Mouse (Mus musculus) lung, embryonic 16.5 days (tissue): ENCODE results near the gene Dock3. TPM values are rescaled to one million over a fixed set of nuclear protein-coding genes. Genes with fewer than 3 reads are reported as not detected.
A peak's percentile ranks its signal among the peaks of the same experiment; 100 is the strongest.

Experiments used
- ATAC-seq: fragments of 200-750 bp; cut with Nextera tagmentation; 2 replicates; pipeline ENCODE4 v1.8.0; 2017; ENCODE audit warnings: low read depth, mild to moderate bottlenecking, moderate library complexity
- H3K27ac ChIP-seq: fragments of 300-500 bp; sonication (generic); 2 replicates; pipeline ENCODE4 v1.5.1; 2014; ENCODE audit warnings: mild to moderate bottlenecking, control low read depth, low read length
- H3K27me3 ChIP-seq: fragments of 300-500 bp; sonication (generic); 2 replicates; pipeline ENCODE4 v1.6.1; 2014; ENCODE audit warnings: low read depth, low read length, mixed read lengths; ENCODE audit not compliant: control insufficient read depth, insufficient read depth
- H3K36me3 ChIP-seq: fragments of 300-500 bp; sonication (generic); 2 replicates; pipeline ENCODE4 v1.6.1; 2014; ENCODE audit warnings: low read length; ENCODE audit not compliant: control insufficient read depth, insufficient read depth
- H3K4me1 ChIP-seq: fragments of 300-500 bp; sonication (generic); replicated peaks from 2 replicates; pipeline ENCODE4 v1.6.1; 2014; ENCODE audit warnings: low read length, mixed read lengths; ENCODE audit not compliant: control insufficient read depth, insufficient read depth
- H3K4me2 ChIP-seq: fragments of 300-500 bp; sonication (generic); 2 replicates; pipeline ENCODE4 v1.6.1; 2014; ENCODE audit warnings: low read depth, low read length, control low read depth
- H3K4me3 ChIP-seq: fragments of 300-500 bp; sonication (generic); 2 replicates; pipeline ENCODE4 v1.5.1; 2014; ENCODE audit warnings: mild to moderate bottlenecking, low read length, control low read depth
- H3K9ac ChIP-seq: fragments of 300-500 bp; sonication (generic); 2 replicates; pipeline ENCODE4 v1.6.1; 2014; ENCODE audit warnings: low read length, control low read depth
- H3K9me3 ChIP-seq: fragments of 300-500 bp; sonication (generic); 2 replicates; pipeline ENCODE4 v1.6.1; 2016; ENCODE audit warnings: low read length; ENCODE audit not compliant: control insufficient read depth
- WGBS: fragments of 180-500 bp; shearing (Covaris S2); extraction: QIAGEN DNeasy Blood & Tissue Kit; methylation state at CpG from one replicate; pipeline ENCODE4 v1.1.7; 2014; 5-methylcytosine and 5-hydroxymethylcytosine counted together
- polyA plus RNA-seq: library from polyadenylated mRNA; unstranded; fragments of >200 nt; fragmentation: Nextera tagmentation; extraction: Ambion mirVana; gene quantifications from 2 replicates; pipeline ENCODE4 v1.2.1, GENCODE M21; 2015

The Dock3 gene
- polyA plus RNA-seq = 0.19 and 0.23 TPM in 2 replicates

- Histone ChIP-seq H3K9ac (peak within 1 kb of the TSS; percentile 45), H3K27ac (no peak within 1 kb of the TSS), H3K4me3 (peak within 1 kb of the TSS; percentile 55), H3K36me3 (no peaks in the 10 kb centered on the region), H3K27me3 (peaks cover 80% of the 10 kb centered on the region), H3K9me3 (no peaks in the 10 kb centered on the region), H3K4me2 (peak within 1 kb of the TSS; percentile 98), H3K4me1 (peaks cover 7% of the 10 kb centered on the region)
- WGBS = under 1% methylated on average over 51 of the region's 87 CpGs
- ATAC-seq = peak; percentile 95
Measured at GRCm38 (mm10) chr9:107231539-107232139, at the start of gene Dock3. Gene Dock3, minus strand, starts transcription at chr9:107231909.

GRCm38 (mm10) chr9:107280322-107281027 lies 48.8 kb upstream of the Dock3 start:
- Histone ChIP-seq H3K4me1 (peaks cover 21% of the 10 kb centered on the region), H3K36me3 (no peaks in the 10 kb centered on the region), H3K9me3 (no peaks in the 10 kb centered on the region), H3K27me3 (no peaks in the 10 kb centered on the region), H3K9ac (peak overlapping the region; percentile 25), H3K4me2 (peak overlapping the region; percentile 34), H3K4me3 (no peak overlapping the region), H3K27ac (peak overlapping the region; percentile 91)
- 49% methylated on average over 13 of the region's 13 CpGs for whole genome bisulfite sequencing
- ATAC-seq = 0 out of 2 replicates have a peak, but pooled peaks have one; percentile 3

GRCm38 (mm10) chr9:107279378-107280321 lies 47.9 kb upstream of the Dock3 start:
- peak; percentile 64 for ATAC-seq
- Histone ChIP-seq H3K9ac (peak overlapping the region; percentile 25), H3K36me3 (no peaks in the 10 kb centered on the region), H3K4me2 (peak overlapping the region; percentile 34), H3K4me1 (peaks cover 18% of the 10 kb centered on the region), H3K27ac (peak overlapping the region; percentile 91), H3K4me3 (no peak overlapping the region), H3K27me3 (no peaks in the 10 kb centered on the region), H3K9me3 (no peaks in the 10 kb centered on the region)
- WGBS = 22% methylated on average over 16 of the region's 16 CpGs

GRCm38 (mm10) chr9:107278527-107279377 lies 47.0 kb upstream of the Dock3 start:
- Histone ChIP-seq H3K4me1 (peaks cover 18% of the 10 kb centered on the region), H3K9me3 (no peaks in the 10 kb centered on the region), H3K4me2 (peak overlapping the region; percentile 24; the same call in 1 of the 2 replicates), H3K4me3 (no peak overlapping the region), H3K27me3 (no peaks in the 10 kb centered on the region), H3K36me3 (no peaks in the 10 kb centered on the region), H3K9ac (no peak overlapping the region), H3K27ac (peak overlapping the region; percentile 91)
- peak; percentile 83 for ATAC-seq
- WGBS = 35% methylated on average over 8 of the region's 8 CpGs

GRCm38 (mm10) chr9:107278126-107278525 lies 46.4 kb upstream of the Dock3 start:
- Histone ChIP-seq H3K9ac (no peak overlapping the region), H3K36me3 (no peaks in the 10 kb centered on the region)
- WGBS = 49% methylated on average over 4 of the region's 4 CpGs

GRCm38 (mm10) chr9:107277603-107278002 lies 45.9 kb upstream of the Dock3 start:
- H3K9ac ChIP-seq = no peak overlapping the region
- peaks cover 18% of the 10 kb centered on the region for H3K4me1 ChIP-seq
- no peaks in the 10 kb centered on the region for H3K27me3 ChIP-seq
- no peaks in the 10 kb centered on the region for H3K36me3 ChIP-seq
- WGBS = 78% methylated on average over 7 of the region's 7 CpGs
- no peak overlapping the region for H3K27ac ChIP-seq
- ATAC-seq = no peak
- H3K4me2 ChIP-seq = no peak overlapping the region
- H3K4me3 ChIP-seq = no peak overlapping the region
- H3K9me3 ChIP-seq = no peaks in the 10 kb centered on the region

More at GRCm38 (mm10) chr9:107278126-107278525, 46.4 kb upstream of the Dock3 start:
- Histone ChIP-seq H3K27me3 (no peaks in the 10 kb centered on the region), H3K4me3 (no peak overlapping the region), H3K4me2 (no peak overlapping the region), H3K4me1 (peaks cover 18% of the 10 kb centered on the region), H3K27ac (no peak overlapping the region), H3K9me3 (no peaks in the 10 kb centered on the region)
- no peak for ATAC-seq

GRCm38 (mm10) chr9:107275710-107276109 lies 44.0 kb upstream of the Dock3 start:
- H3K27me3 ChIP-seq = no peaks in the 10 kb centered on the region
- peaks cover 18% of the 10 kb centered on the region for H3K4me1 ChIP-seq
- no peaks in the 10 kb centered on the region for H3K9me3 ChIP-seq
- 79% methylated on average over 5 of the region's 5 CpGs for WGBS
- ATAC-seq = no peak
- no peaks in the 10 kb centered on the region for H3K36me3 ChIP-seq
- no peak overlapping the region for H3K27ac ChIP-seq
- H3K4me2 ChIP-seq = no peak overlapping the region
- H3K4me3 ChIP-seq = no peak overlapping the region
- H3K9ac ChIP-seq = no peak overlapping the region

GRCm38 (mm10) chr9:107274751-107275150 lies 43.0 kb upstream of the Dock3 start:
- WGBS = 75% methylated on average over 6 of the region's 6 CpGs
- Histone ChIP-seq H3K9ac (no peak overlapping the region), H3K4me3 (no peak overlapping the region), H3K27me3 (no peaks in the 10 kb centered on the region), H3K4me2 (no peak overlapping the region), H3K4me1 (peaks cover 10% of the 10 kb centered on the region), H3K36me3 (no peaks in the 10 kb centered on the region), H3K27ac (no peak overlapping the region), H3K9me3 (no peaks in the 10 kb centered on the region)
- no peak for ATAC-seq
